Mouse (Mus musculus) c-Kit-positive CD71-positive TER-119-negative erythroid progenitor cells, embryonic 14.5 days (primary cell): Measurements from ENCODE around the gene Tmem116.
"Not testable (repeated sequence)": the region's sequence is repeated elsewhere in the genome, so short reads cannot be mapped to it uniquely, and the experiment has no call there.

Source experiments
- DNase-seq: peaks from one replicate; pipeline ENCODE4 v3.0.0-alpha.2; 2013; ENCODE audit warnings: low read depth

Tmem116 gene

GRCm38 (mm10) chr5:121462967-121463366, 11.3 kb downstream of the Tmem116 start:
- no peak for DNase-seq

- no peak for DNase-seq
These were observed 12.0 kb downstream of the Tmem116 start for GRCm38 (mm10) chr5:121463601-121464250.

- DNase-seq = no peak
These were observed 17.9 kb downstream of the Tmem116 start for GRCm38 (mm10) chr5:121469566-121469965.

- DNase-seq = no peak
These were observed 20.7 kb downstream of the Tmem116 start for GRCm38 (mm10) chr5:121472411-121472810.

- DNase-seq = no peak
These were observed 22.9 kb downstream of the Tmem116 start for GRCm38 (mm10) chr5:121474610-121475009.

- peak; percentile 62 for DNase-seq
These were observed 24.3 kb downstream of the Tmem116 start for GRCm38 (mm10) chr5:121476040-121476439.

- peak; percentile 79 for DNase-seq
These were observed 26.0 kb downstream of the Tmem116 start for GRCm38 (mm10) chr5:121477680-121478079.

- DNase-seq = no peak
These were observed 33.1 kb downstream of the Tmem116 start for GRCm38 (mm10) chr5:121484801-121485200.

- no peak for DNase-seq
These were observed 41.6 kb downstream of the Tmem116 start for GRCm38 (mm10) chr5:121493305-121493704.

GRCm38 (mm10) chr5:121500719-121501118, 49.0 kb downstream of the Tmem116 start:
- peak; percentile 16 for DNase-seq

GRCm38 (mm10) chr5:121501424-121501996, 49.8 kb downstream of the Tmem116 start:
- DNase-seq = not testable (repeated sequence)

GRCm38 (mm10) chr5:121503231-121503630, 51.5 kb downstream of the Tmem116 start, which contains the start of gene Adam1b:
Gene Adam1b, minus strand, starts transcription at chr5:121503435.
- no peak for DNase-seq

GRCm38 (mm10) chr5:121506846-121507245, 55.2 kb downstream of the Tmem116 start:
- DNase-seq = no peak

GRCm38 (mm10) chr5:121510009-121510408, 58.3 kb downstream of the Tmem116 start:
- no peak for DNase-seq

- no peak for DNase-seq
These were observed 67.3 kb downstream of the Tmem116 start for GRCm38 (mm10) chr5:121518983-121519382.

- not testable (repeated sequence) for DNase-seq
These were observed 68.1 kb downstream of the Tmem116 start for GRCm38 (mm10) chr5:121519758-121520157.

GRCm38 (mm10) chr5:121525774-121526450, 74.2 kb downstream of the Tmem116 start:
- DNase-seq = no peak

- DNase-seq = no peak
These were observed 74.8 kb downstream of the Tmem116 start for GRCm38 (mm10) chr5:121526526-121526925.

- DNase-seq = no peak
These were observed 75.3 kb downstream of the Tmem116 start for GRCm38 (mm10) chr5:121526961-121527360.

- no peak for DNase-seq
These were observed 82.8 kb downstream of the Tmem116 start for GRCm38 (mm10) chr5:121534521-121534920.

- peak; percentile 65 for DNase-seq
These were observed 83.4 kb downstream of the Tmem116 start for GRCm38 (mm10) chr5:121535116-121535515.

- no peak for DNase-seq
These were observed 85.3 kb downstream of the Tmem116 start for GRCm38 (mm10) chr5:121536921-121537555.

- no peak for DNase-seq
These were observed 85.9 kb downstream of the Tmem116 start for GRCm38 (mm10) chr5:121537588-121537987.
